ENCODE assay signal across 26 mouse cellular contexts in the genomic region with DNA sequence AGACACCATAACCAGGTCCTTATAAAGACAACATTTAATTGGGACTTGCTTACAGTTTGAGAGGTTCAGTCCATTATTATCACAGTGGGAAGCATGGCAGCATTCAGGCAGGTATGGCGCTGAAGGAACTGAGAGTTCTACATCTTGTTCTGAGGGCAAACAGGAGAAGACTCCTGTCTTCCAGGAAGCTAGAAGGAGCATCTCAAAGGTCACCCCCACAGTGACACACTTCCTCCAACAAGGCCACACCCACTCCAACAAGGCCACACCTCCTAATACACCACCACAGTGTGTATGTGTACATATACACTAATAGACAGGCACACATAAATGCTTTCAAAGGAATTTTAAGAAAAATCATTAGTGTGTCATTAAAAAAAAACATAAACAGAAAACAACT.
DNase-seq lines count a peak whose midpoint lies in the region; ATAC-seq and TF ChIP-seq lines count a peak whose summit lies in the region.
"Had no signal": no experiment of that assay in that cellular context is flagged by ENCODE, and none has a peak within 500 bp of the region (broad histone marks: within the 10 kb centered on the region; RNA-seq: fewer than 3 reads in every experiment).

No protein-coding gene starts in this region.

- WGBS in forebrain, postnatal 0 days: 97% methylated on average over 1 of the region's 1 CpGs
- 94% methylated on average over 1 of the region's 1 CpGs for WGBS in midbrain, embryonic 11.5 days

- H3K27ac ChIP-seq in testis, adult 2 months (ENCODE audit: control insufficient read depth, insufficient read depth, low read depth, low read length): no peak overlapping the region
- no peak overlapping the region for H3K27ac ChIP-seq in forebrain, postnatal 0 days (ENCODE audit: low read depth, low read length)
- H3K27ac ChIP-seq in midbrain, embryonic 11.5 days (ENCODE audit: low read depth, low read length): no peak overlapping the region
- H3K27ac ChIP-seq: embryonic facial prominence, embryonic 13.5 days; embryonic facial prominence, embryonic 15.5 days; forebrain, embryonic 10.5 days; forebrain, embryonic 12.5 days had no signal

- no peaks in the 10 kb centered on the region; the same call in 1 of the 2 replicates for H3K4me1 ChIP-seq in testis, adult 2 months (ENCODE audit: control insufficient read depth, insufficient read depth, low read length)
- no peaks in the 10 kb centered on the region for H3K4me1 ChIP-seq in forebrain, postnatal 0 days (ENCODE audit: insufficient read depth)
- no peaks in the 10 kb centered on the region; the same call in 1 of the 2 replicates for H3K4me1 ChIP-seq in midbrain, embryonic 11.5 days (ENCODE audit: control insufficient read depth, insufficient read depth, low read length)
- H3K4me1 ChIP-seq: embryonic facial prominence, embryonic 15.5 days had no signal

- H3K4me3 ChIP-seq in testis, adult 2 months (ENCODE audit: control insufficient read depth, low read depth, low read length): peak overlapping the region; percentile 25; the same call in 1 of the 2 replicates
- no peak overlapping the region for H3K4me3 ChIP-seq in forebrain, postnatal 0 days (ENCODE audit: low read depth, low read length)
- H3K4me3 ChIP-seq in midbrain, embryonic 11.5 days (ENCODE audit: low read depth, low read length): no peak overlapping the region
- H3K4me3 ChIP-seq: embryonic facial prominence, embryonic 13.5 days; embryonic facial prominence, embryonic 15.5 days; erythroblast, embryonic 14.5 days; forebrain, embryonic 10.5 days; forebrain, embryonic 12.5 days had no signal

- no peak for DNase-seq in testis, postnatal 14 days (ENCODE audit: low spot score)
- DNase-seq in forebrain, postnatal 0 days: no peak
- DNase-seq in midbrain, embryonic 11.5 days (ENCODE audit: low spot score, missing footprints): no peak
- DNase-seq: adrenal gland, adult 2 months; adrenal gland, postnatal 10 days; adrenal gland, postnatal 25 days; cerebellum, adult 11 months; cerebellum, adult 18-20 months; cerebellum, adult 8-10 months; cerebellum, adult 9-11 months; cerebellum, postnatal 14 days; cerebellum, postnatal 36 days; embryo, embryonic 11 days had no signal

- no peaks in the 10 kb centered on the region for H3K9me3 ChIP-seq in forebrain, postnatal 0 days (ENCODE audit: low read length)
- H3K9me3 ChIP-seq in midbrain, embryonic 11.5 days (ENCODE audit: control insufficient read depth, low read length): no peaks in the 10 kb centered on the region
- H3K9me3 ChIP-seq: embryonic facial prominence, embryonic 13.5 days; embryonic facial prominence, embryonic 15.5 days; forebrain, embryonic 10.5 days; forebrain, embryonic 12.5 days had no signal

- no peak overlapping the region for H3K9ac ChIP-seq in forebrain, postnatal 0 days
- H3K9ac ChIP-seq in midbrain, embryonic 11.5 days (ENCODE audit: low read length): no peak overlapping the region
- H3K9ac ChIP-seq: embryonic facial prominence, embryonic 13.5 days; embryonic facial prominence, embryonic 15.5 days; forebrain, embryonic 12.5 days had no signal

- TF ChIP-seq POLR2A in testis, adult 2 months (IDR thresholded peaks at IDR 0.05; ENCODE audit: control insufficient read depth, low read depth, low read length): no peak

- no peaks in the 10 kb centered on the region for H3K27me3 ChIP-seq in testis, adult 2 months (ENCODE audit: control insufficient read depth, insufficient read depth, low read length)
- H3K27me3 ChIP-seq in forebrain, postnatal 0 days (ENCODE audit: insufficient read depth, low read length): no peaks in the 10 kb centered on the region
- no peaks in the 10 kb centered on the region for H3K27me3 ChIP-seq in midbrain, embryonic 11.5 days (ENCODE audit: control insufficient read depth, insufficient read depth, low read length)
- H3K27me3 ChIP-seq: embryonic facial prominence, embryonic 13.5 days; embryonic facial prominence, embryonic 15.5 days had no signal

- H3K36me3 ChIP-seq in testis, adult 2 months (ENCODE audit: control insufficient read depth, insufficient read depth, low read length): no peaks in the 10 kb centered on the region
- no peaks in the 10 kb centered on the region for H3K36me3 ChIP-seq in forebrain, postnatal 0 days (ENCODE audit: insufficient read depth)
- H3K36me3 ChIP-seq in midbrain, embryonic 11.5 days (ENCODE audit: control insufficient read depth, insufficient read depth, low read length): no peaks in the 10 kb centered on the region
- H3K36me3 ChIP-seq: embryonic facial prominence, embryonic 13.5 days; embryonic facial prominence, embryonic 15.5 days; forebrain, embryonic 10.5 days; forebrain, embryonic 12.5 days; G1E had no signal

- H3K4me2 ChIP-seq in forebrain, postnatal 0 days (ENCODE audit: low read depth): no peak overlapping the region
- H3K4me2 ChIP-seq in midbrain, embryonic 11.5 days: no peak overlapping the region
- H3K4me2 ChIP-seq: embryonic facial prominence, embryonic 13.5 days; embryonic facial prominence, embryonic 15.5 days; forebrain, embryonic 12.5 days had no signal

- ATAC-seq in granulocyte monocyte progenitor cell, adult 5-6 weeks (replicated peaks; ENCODE audit: poor library complexity, severe bottlenecking): peak; percentile 34
- ATAC-seq in megakaryocyte progenitor cell, adult 5-6 weeks (replicated peaks; ENCODE audit: poor library complexity): peak; percentile 50
- ATAC-seq in forebrain, postnatal 0 days: no peak
- no peak for ATAC-seq in midbrain, embryonic 11.5 days (ENCODE audit: low FRiP score)
- ATAC-seq: activated CD4-positive, CD25-positive, alpha-beta regulatory T cell, adult 4 months; forebrain, embryonic 14.5 days; forebrain, embryonic 16.5 days; Patski had no signal

- no peak for TF ChIP-seq CTCF in testis, adult 2 months (IDR thresholded peaks at IDR 0.05; ENCODE audit: control insufficient read depth, insufficient read depth, insufficient replicate concordance, low read depth, low read length)
- no peak for TF ChIP-seq CTCF in forebrain, postnatal 0 days (IDR thresholded peaks at IDR 0.05; ENCODE audit: low read depth)

Comparison
In these comparisons a context has a peak if more than half of its experiments do, and no peak if none do; other contexts are left out.
1. ATAC-seq: peak in granulocyte monocyte progenitor cell, adult 5-6 weeks (single experiment) and megakaryocyte progenitor cell, adult 5-6 weeks (single experiment); none in forebrain, postnatal 0 days (single experiment) and midbrain, embryonic 11.5 days (single experiment).